Comparison of ENCODE assay signal across 8 mouse cellular contexts in genomic region chr11:22990393-22991126, GRCm38 (mm10). TPM values are rescaled to one million over a fixed set of nuclear protein-coding genes. Genes with fewer than 3 reads are reported as not detected.
DNase-seq lines count a peak whose midpoint lies in the region; ATAC-seq and TF ChIP-seq lines count a peak whose summit lies in the region.

TSS of gene Cct4 (plus strand) at chr11:22990519.

- intact Hi-C loops in heart, postnatal 10 days (cut with DNase I): loop anchor here (1.0 to 10.0 kb wide), 5 partner anchors 16 to 504 kb away; partner anchors contain the start of genes Ahsa2, Fam161a and Xpo1

- peak; percentile 99 for ATAC-seq in forebrain, embryonic 13.5 days
- ATAC-seq in neural tube, embryonic 15.5 days (ENCODE audit: low FRiP score): peak; percentile 99

- H3K4me2 ChIP-seq in forebrain, embryonic 13.5 days: peak within 1 kb of the TSS; percentile 88
- H3K4me2 ChIP-seq in neural tube, embryonic 15.5 days: peak within 1 kb of the TSS; percentile 68

- peaks cover 43% of the 10 kb centered on the region for H3K36me3 ChIP-seq in E14TG2a.4 (ENCODE audit: insufficient read depth, low read length)
- peaks cover 20% of the 10 kb centered on the region for H3K36me3 ChIP-seq in forebrain, embryonic 13.5 days (ENCODE audit: poor library complexity, severe bottlenecking)
- peaks cover 19% of the 10 kb centered on the region for H3K36me3 ChIP-seq in neural tube, embryonic 15.5 days

- no peak for TF ChIP-seq CTCF in E14TG2a.4 (conservative IDR thresholded peaks at IDR 0.05; ENCODE audit: low read length)

- H3K9me3 ChIP-seq in E14TG2a.4 (ENCODE audit: low read length): no peaks in the 10 kb centered on the region
- H3K9me3 ChIP-seq in forebrain, embryonic 13.5 days (replicated peaks): no peaks in the 10 kb centered on the region
- H3K9me3 ChIP-seq in neural tube, embryonic 15.5 days (replicated peaks): no peaks in the 10 kb centered on the region

- H3K27ac ChIP-seq in forebrain, embryonic 13.5 days: peak within 1 kb of the TSS; percentile 93
- H3K27ac ChIP-seq in neural tube, embryonic 15.5 days (replicated peaks): peak within 1 kb of the TSS; percentile 92

- WGBS in forebrain, embryonic 13.5 days: under 1% methylated on average over 66 of the region's 66 CpGs
- under 1% methylated on average over 65 of the region's 66 CpGs for WGBS in neural tube, embryonic 15.5 days

- peak; percentile 84 for DNase-seq in c-Kit-positive CD71-positive TER-119-positive erythroid progenitor cells, embryonic 14.5 days (ENCODE audit: low spot score)
- DNase-seq in heart, postnatal 10 days: peak; percentile 96 to 97
- DNase-seq in layer of hippocampus, adult 11-12 months (ENCODE audit: low spot score): peak; percentile 92
- DNase-seq in lung, adult 18-20 months: peak; percentile 94 to 95
- DNase-seq in testis, postnatal 14 days (ENCODE audit: low spot score): peak; percentile 93

- no peaks in the 10 kb centered on the region for H3K27me3 ChIP-seq in E14TG2a.4 (ENCODE audit: insufficient read depth, low read length)
- H3K27me3 ChIP-seq in forebrain, embryonic 13.5 days: no peaks in the 10 kb centered on the region
- H3K27me3 ChIP-seq in neural tube, embryonic 15.5 days (replicated peaks): no peaks in the 10 kb centered on the region

- peaks cover 29% of the 10 kb centered on the region for H3K4me1 ChIP-seq in E14TG2a.4 (replicated peaks; ENCODE audit: low read depth, low read length)
- peaks cover 14% of the 10 kb centered on the region for H3K4me1 ChIP-seq in forebrain, embryonic 13.5 days
- peaks cover 13% of the 10 kb centered on the region for H3K4me1 ChIP-seq in neural tube, embryonic 15.5 days

- peak within 1 kb of the TSS; percentile 95 for H3K4me3 ChIP-seq in E14TG2a.4 (replicated peaks; ENCODE audit: low read length)
- H3K4me3 ChIP-seq in forebrain, embryonic 13.5 days: peak within 1 kb of the TSS; percentile 91
- peak within 1 kb of the TSS; percentile 70 for H3K4me3 ChIP-seq in neural tube, embryonic 15.5 days (replicated peaks)

- peak within 1 kb of the TSS; percentile 94 for H3K9ac ChIP-seq in forebrain, embryonic 13.5 days
- H3K9ac ChIP-seq in neural tube, embryonic 15.5 days (replicated peaks): peak within 1 kb of the TSS; percentile 79

RNA-seq across cellular contexts. Expression of gene Cct4, which starts in this region (rescaled TPM):
- 329 and 340 TPM in 2 replicates for polyA plus RNA-seq in forebrain, embryonic 13.5 days (2015; fragmentation: Nextera tagmentation; extraction: Ambion mirVana)
- 100 to 1,000 TPM; 134 to 139 TPM for total RNA-seq in heart, postnatal 10 days (2021)
- 261 and 275 TPM in 2 replicates for polyA plus RNA-seq in neural tube, embryonic 15.5 days (2015; fragmentation: Nextera tagmentation; extraction: Ambion mirVana)

Comparison
In these comparisons a context has a peak if more than half of its experiments do, and no peak if none do; other contexts are left out.
1. Peak in every context shown above with its lines: DNase-seq, ATAC-seq, H3K4me3 ChIP-seq and H3K27ac ChIP-seq.